Comparison of ENCODE assay signal across 8 mouse cellular contexts in the genomic region with DNA sequence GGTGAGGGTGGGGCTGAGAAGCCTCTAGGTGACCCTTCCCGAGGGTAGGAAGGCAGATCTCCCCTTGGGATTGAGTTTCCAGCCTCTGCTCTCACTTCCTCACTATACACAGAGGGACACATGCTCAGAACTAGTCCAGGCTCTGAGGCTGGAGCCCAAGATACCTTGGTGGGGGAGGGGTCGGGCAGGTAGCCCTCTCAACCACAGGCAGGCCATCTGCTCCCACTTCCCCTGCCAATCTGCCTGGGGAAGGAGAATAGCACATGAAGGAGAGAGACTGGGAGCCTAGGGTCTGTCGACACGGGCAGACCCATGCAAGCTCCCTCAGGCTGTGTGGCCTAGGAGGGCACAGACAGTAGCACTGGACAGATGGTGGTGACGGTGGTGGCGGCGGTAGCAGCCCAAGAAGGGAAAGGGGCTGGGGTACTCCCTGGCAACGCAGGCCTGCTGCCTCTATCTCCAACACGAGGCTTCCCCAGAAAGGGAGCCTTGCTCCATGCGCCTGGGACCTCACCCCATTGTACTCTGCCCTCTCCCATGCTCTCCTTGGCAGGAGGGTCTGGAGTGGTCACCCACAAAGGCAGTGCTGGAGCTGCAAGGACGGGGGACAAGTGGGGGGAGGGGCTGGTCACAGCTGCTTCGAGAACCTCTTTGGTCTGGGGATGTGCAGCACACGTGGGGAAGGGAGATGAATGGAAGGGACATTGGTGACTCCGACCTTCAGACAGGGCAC. TPM values are rescaled to one million over a fixed set of nuclear protein-coding genes. Genes with fewer than 3 reads are reported as not detected.
A peak's percentile ranks its signal among the peaks of the same experiment; 100 is the strongest.
DNase-seq lines count a peak whose midpoint lies in the region; ATAC-seq and TF ChIP-seq lines count a peak whose summit lies in the region.

No protein-coding gene starts in this region.

- H3K4me1 ChIP-seq in lung, postnatal 0 days (ENCODE audit: insufficient read depth, low read depth, low read length) = peaks cover 13% of the 10 kb centered on the region
- peaks cover 3% of the 10 kb centered on the region for H3K4me1 ChIP-seq in lung, adult 2 months (ENCODE audit: control insufficient read depth, insufficient read depth, low read length)
- peaks cover 24% of the 10 kb centered on the region for H3K4me1 ChIP-seq in intestine, embryonic 16.5 days (ENCODE audit: control insufficient read depth, insufficient read depth, low read length)
- peaks cover 30% of the 10 kb centered on the region for H3K4me1 ChIP-seq in olfactory bulb, adult 2 months (ENCODE audit: control insufficient read depth, insufficient read depth, low read length)

- H3K4me2 ChIP-seq in lung, postnatal 0 days (replicated peaks; ENCODE audit: low read depth, low read length) = peak overlapping the region; percentile 72
- H3K4me2 ChIP-seq in intestine, embryonic 16.5 days (ENCODE audit: low read depth, low read length) = peak overlapping the region; percentile 64

- H3K9me3 ChIP-seq in lung, postnatal 0 days (ENCODE audit: low read length) = no peaks in the 10 kb centered on the region
- no peaks in the 10 kb centered on the region for H3K9me3 ChIP-seq in intestine, embryonic 16.5 days (ENCODE audit: control insufficient read depth, low read length)

- DNase-seq in lung, postnatal 0 days (ENCODE audit: low spot score) = no peak
- DNase-seq in lung, adult 2 months = no peak
- peak; percentile 44 for DNase-seq in embryo, embryonic 11 days
- no peak for DNase-seq in gastrocnemius, postnatal 4 days (ENCODE audit: low spot score in 2 of 2)
- DNase-seq in B cell, adult 2 months = no peak

- H3K36me3 ChIP-seq in lung, postnatal 0 days (ENCODE audit: insufficient read depth, low read length) = no peaks in the 10 kb centered on the region
- H3K36me3 ChIP-seq in intestine, embryonic 16.5 days (ENCODE audit: control insufficient read depth, insufficient read depth, low read length) = no peaks in the 10 kb centered on the region

- TF ChIP-seq POLR2A in lung, adult 2 months (IDR thresholded peaks at IDR 0.05; ENCODE audit: borderline replicate concordance, extremely low read depth, low read depth, low read length) = no peak
- TF ChIP-seq POLR2A in olfactory bulb, adult 2 months (IDR thresholded peaks at IDR 0.05; ENCODE audit: insufficient read depth, low read depth, low read length) = no peak

- peaks cover 17% of the 10 kb centered on the region for H3K27me3 ChIP-seq in lung, postnatal 0 days (replicated peaks; ENCODE audit: insufficient read depth, low read length)
- peaks cover 11% of the 10 kb centered on the region for H3K27me3 ChIP-seq in intestine, embryonic 16.5 days (replicated peaks; ENCODE audit: control insufficient read depth, insufficient read depth, low read length)

- H3K4me3 ChIP-seq in lung, postnatal 0 days (ENCODE audit: low read depth, low read length) = peak overlapping the region; percentile 33
- H3K4me3 ChIP-seq in lung, adult 2 months (replicated peaks; ENCODE audit: extremely low read depth, low read depth, low read length) = no peak overlapping the region
- peak overlapping the region; percentile 42; the same call in 1 of the 2 replicates for H3K4me3 ChIP-seq in intestine, embryonic 16.5 days (ENCODE audit: low read length)
- H3K4me3 ChIP-seq in olfactory bulb, adult 2 months (ENCODE audit: insufficient read depth, low read depth, low read length) = peak overlapping the region; percentile 45; the same call in 1 of the 2 replicates

- no peak overlapping the region for H3K27ac ChIP-seq in lung, postnatal 0 days (ENCODE audit: low read length)
- H3K27ac ChIP-seq in intestine, embryonic 16.5 days (ENCODE audit: low read length) = no peak overlapping the region
- H3K27ac ChIP-seq in olfactory bulb, adult 2 months (ENCODE audit: insufficient read depth, low read depth, low read length) = no peak overlapping the region

- no peak for ATAC-seq in lung, postnatal 0 days
- ATAC-seq in intestine, embryonic 16.5 days = no peak
- ATAC-seq in granulocyte monocyte progenitor cell, adult 5-6 weeks (replicated peaks; ENCODE audit: poor library complexity, severe bottlenecking) = no peak

- no peak for TF ChIP-seq CTCF in lung, postnatal 0 days (IDR thresholded peaks at IDR 0.05)
- no peak for TF ChIP-seq CTCF in lung, adult 2 months (IDR thresholded peaks at IDR 0.05; ENCODE audit: insufficient read depth, low read length)
- TF ChIP-seq CTCF in olfactory bulb, adult 2 months (IDR thresholded peaks at IDR 0.05; ENCODE audit: insufficient read depth, low read depth, low read length) = no peak

- no peak overlapping the region for H3K9ac ChIP-seq in lung, postnatal 0 days (replicated peaks; ENCODE audit: low read depth)
- H3K9ac ChIP-seq in intestine, embryonic 16.5 days (ENCODE audit: low read depth, low read length) = peak overlapping the region; percentile 64

- TF ChIP-seq EP300 in lung, postnatal 0 days (IDR thresholded peaks at IDR 0.05) = no peak

- 30% methylated on average over 14 of the region's 14 CpGs for WGBS in lung, postnatal 0 days
- WGBS in lung, adult 2 months = 32% methylated on average over 14 of the region's 14 CpGs
- WGBS in intestine, embryonic 16.5 days = 36% methylated on average over 14 of the region's 14 CpGs
- 48% methylated on average over 14 of the region's 14 CpGs for WGBS in olfactory bulb, adult 2 months

RNA-seq across cellular contexts. Expression of a gene that starts 4.3 kb away (rescaled TPM):
- polyA plus RNA-seq in lung, postnatal 0 days (2015; fragmentation: Nextera tagmentation; extraction: Ambion mirVana) = 4.4 TPM in 2 replicates
- polyA plus RNA-seq in lung, adult 2 months (2012; rRNA removed) = 4.7 and 6.0 TPM in 2 replicates
- 11.7 and 12.0 TPM in 2 replicates for polyA plus RNA-seq in intestine, embryonic 16.5 days (2015; fragmentation: Nextera tagmentation; extraction: Ambion mirVana)
- not detected in 2 replicates for polyA plus RNA-seq in olfactory bulb, adult 2 months (2012; ENCODE audit: insufficient read depth, insufficient read length, low replicate concordance, missing spikeins)
- 1 to 10 TPM; 5.9 TPM for total RNA-seq in gastrocnemius, postnatal 4 days (2021)
- total RNA-seq in granulocyte monocyte progenitor cell, adult 5-6 weeks (2014; fragmentation: Nextera tagmentation) = 7.0 and 9.3 TPM in 2 replicates
- total RNA-seq in granulocyte monocyte progenitor cell, adult 5-6 weeks (2017) = 5.9 and 10.0 TPM in 2 replicates

RNA-seq across cellular contexts. Expression of a gene that starts 4.3 kb away (rescaled TPM):
- polyA plus RNA-seq in lung, postnatal 0 days (2015; fragmentation: Nextera tagmentation; extraction: Ambion mirVana) = 4.8 and 5.9 TPM in 2 replicates
- 1.1 and 2.1 TPM in 2 replicates for polyA plus RNA-seq in lung, adult 2 months (2012; rRNA removed)
- 15.5 and 16.2 TPM in 2 replicates for polyA plus RNA-seq in intestine, embryonic 16.5 days (2015; fragmentation: Nextera tagmentation; extraction: Ambion mirVana)
- polyA plus RNA-seq in olfactory bulb, adult 2 months (2012; ENCODE audit: insufficient read depth, insufficient read length, low replicate concordance, missing spikeins) = not detected in 2 replicates
- 1 to 10 TPM; 7.3 to 8.2 TPM for total RNA-seq in gastrocnemius, postnatal 4 days (2021)
- total RNA-seq in granulocyte monocyte progenitor cell, adult 5-6 weeks (2014; fragmentation: Nextera tagmentation) = 15.6 and 16.3 TPM in 2 replicates
- 17.1 and 19.3 TPM in 2 replicates for total RNA-seq in granulocyte monocyte progenitor cell, adult 5-6 weeks (2017)

RNA-seq across cellular contexts. Expression of a gene that starts 8.4 kb away (rescaled TPM):
- 0.95 and 1.5 TPM in 2 replicates for polyA plus RNA-seq in lung, postnatal 0 days (2015; fragmentation: Nextera tagmentation; extraction: Ambion mirVana)
- polyA plus RNA-seq in lung, adult 2 months (2012; rRNA removed) = 9.7 and 11.1 TPM in 2 replicates
- 15.0 and 19.0 TPM in 2 replicates for polyA plus RNA-seq in intestine, embryonic 16.5 days (2015; fragmentation: Nextera tagmentation; extraction: Ambion mirVana)
- polyA plus RNA-seq in olfactory bulb, adult 2 months (2012; ENCODE audit: insufficient read depth, insufficient read length, low replicate concordance, missing spikeins) = not detected in 2 replicates
- 1 to 10 TPM; 5.8 to 6.2 TPM for total RNA-seq in gastrocnemius, postnatal 4 days (2021)
- 1.2 TPM in 1 of 2 replicates, not detected in the other for total RNA-seq in granulocyte monocyte progenitor cell, adult 5-6 weeks (2014; fragmentation: Nextera tagmentation)
- 0.13 and 0.57 TPM in 2 replicates for total RNA-seq in granulocyte monocyte progenitor cell, adult 5-6 weeks (2017)

RNA-seq across cellular contexts. Expression of a gene that starts 30.3 kb away (rescaled TPM):
- 82.6 and 90.9 TPM in 2 replicates for polyA plus RNA-seq in lung, postnatal 0 days (2015; fragmentation: Nextera tagmentation; extraction: Ambion mirVana)
- 61.0 and 70.3 TPM in 2 replicates for polyA plus RNA-seq in lung, adult 2 months (2012; rRNA removed)
- polyA plus RNA-seq in intestine, embryonic 16.5 days (2015; fragmentation: Nextera tagmentation; extraction: Ambion mirVana) = 87.1 and 88.0 TPM in 2 replicates
- polyA plus RNA-seq in olfactory bulb, adult 2 months (2012; ENCODE audit: insufficient read depth, insufficient read length, low replicate concordance, missing spikeins) = not detected in 2 replicates
- 10 to 100 TPM; 77.2 to 85.1 TPM for total RNA-seq in gastrocnemius, postnatal 4 days (2021)
- total RNA-seq in granulocyte monocyte progenitor cell, adult 5-6 weeks (2014; fragmentation: Nextera tagmentation) = 50.3 and 111 TPM in 2 replicates
- total RNA-seq in granulocyte monocyte progenitor cell, adult 5-6 weeks (2017) = 84.5 and 86.3 TPM in 2 replicates

RNA-seq across cellular contexts. Expression of a gene that starts 33.2 kb away (rescaled TPM):
- 50.6 and 51.1 TPM in 2 replicates for polyA plus RNA-seq in lung, postnatal 0 days (2015; fragmentation: Nextera tagmentation; extraction: Ambion mirVana)
- 16.5 and 17.1 TPM in 2 replicates for polyA plus RNA-seq in lung, adult 2 months (2012; rRNA removed)
- 72.2 and 81.0 TPM in 2 replicates for polyA plus RNA-seq in intestine, embryonic 16.5 days (2015; fragmentation: Nextera tagmentation; extraction: Ambion mirVana)
- not detected in 2 replicates for polyA plus RNA-seq in olfactory bulb, adult 2 months (2012; ENCODE audit: insufficient read depth, insufficient read length, low replicate concordance, missing spikeins)
- 10 to 100 TPM; 21.5 to 22.8 TPM for total RNA-seq in gastrocnemius, postnatal 4 days (2021)
- 80.5 and 90.4 TPM in 2 replicates for total RNA-seq in granulocyte monocyte progenitor cell, adult 5-6 weeks (2014; fragmentation: Nextera tagmentation)
- total RNA-seq in granulocyte monocyte progenitor cell, adult 5-6 weeks (2017) = 64.1 and 76.7 TPM in 2 replicates
